Mouse (Mus musculus) left cerebral cortex, adult 18-20 months (tissue): Measurements from ENCODE around the gene Gal3st2b. TPM values are rescaled to one million over a fixed set of nuclear protein-coding genes. Genes with fewer than 3 reads are reported as not detected.
"Not testable (repeated sequence)": the region's sequence is repeated elsewhere in the genome, so short reads cannot be mapped to it uniquely, and the experiment has no call there.

ENCODE experiments used
- DNase-seq, 2 experiments: peaks; one replicate each; pipeline ENCODE4 v3.0.0; 2021 to 2022; ENCODE audit warnings: low spot score in 2 of 2, mixed read lengths in 1 of 2
- total RNA-seq, 2 experiments: library from RNA; stranded (reverse); gene quantifications; 2 replicates each; pipeline ENCODE4 v1.2.3; 2021

The Gal3st2b gene
- total RNA-seq, 2 experiments from 2014 or later: not detected

- DNase-seq: not testable (repeated sequence)
Measured at GRCm38 (mm10) chr1:93978287-93978686, 60.2 kb downstream of the Gal3st2b start.

- not testable (repeated sequence) for DNase-seq
Measured at GRCm38 (mm10) chr1:93980932-93981331, 62.8 kb downstream of the Gal3st2b start.

- no peak for DNase-seq
Measured at GRCm38 (mm10) chr1:93986167-93986566, 68.1 kb downstream of the Gal3st2b start.

DNA sequence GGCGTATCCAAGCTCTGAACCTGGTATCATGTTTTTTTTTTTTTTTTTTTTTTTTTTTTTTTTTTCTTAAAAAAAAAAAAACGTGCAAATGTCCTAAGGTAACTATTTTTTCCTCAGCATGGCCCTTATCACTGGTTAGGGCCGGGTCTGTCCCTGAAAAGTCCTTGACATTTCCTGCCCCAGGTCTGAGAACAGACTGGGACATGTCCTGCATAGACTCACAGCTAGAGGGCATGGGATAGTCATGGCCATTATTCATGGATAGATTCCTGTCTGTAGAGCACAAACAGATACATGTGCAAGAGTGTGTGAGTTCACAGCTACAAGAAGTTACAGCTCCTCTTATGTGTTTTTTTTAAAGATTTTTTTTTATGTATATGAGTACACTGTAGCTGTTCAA is 70.7 kb downstream of the Gal3st2b start:
- DNase-seq: no peak

- DNase-seq: not testable (repeated sequence)
Measured at GRCm38 (mm10) chr1:93990209-93990608, 72.1 kb downstream of the Gal3st2b start, which contains the start of gene Gal3st2c. TSS of gene Gal3st2c (plus strand) at chr1:93990509.

DNA sequence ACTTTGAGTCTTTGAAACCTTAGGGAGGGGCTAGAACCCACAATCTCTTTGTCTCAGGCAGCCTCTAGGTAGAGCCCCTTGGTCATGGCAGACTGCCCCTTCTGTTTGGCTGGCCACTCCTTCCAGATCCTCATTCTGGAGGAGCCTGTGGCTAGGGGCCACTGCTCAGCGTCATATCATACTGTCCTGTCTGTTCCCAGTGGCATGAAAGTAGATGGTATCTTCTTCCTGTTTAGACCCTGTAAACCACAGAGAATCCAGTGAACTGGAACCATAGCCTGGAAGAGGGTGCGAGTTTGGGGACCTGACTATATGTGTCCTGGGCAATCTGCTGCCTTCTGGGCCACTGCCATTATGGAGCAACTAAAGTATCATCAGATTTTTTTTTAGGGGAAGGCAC is 73.0 kb downstream of the Gal3st2b start:
- not testable (repeated sequence) for DNase-seq

GRCm38 (mm10) chr1:93991491-93991890 is 73.4 kb downstream of the Gal3st2b start:
- DNase-seq: not testable (repeated sequence)

Other genes starting within 250 kb of the Gal3st2b start
- gene Bok, start 232.7 kb upstream of the Gal3st2b start, total RNA-seq: 10 to 100 TPM; 32.2 to 42.8 TPM
- 10 to 100 TPM; 79.0 to 85.3 TPM for gene Atg4b, start 166.8 kb upstream of the Gal3st2b start, total RNA-seq
- gene Thap4, start 163.4 kb upstream of the Gal3st2b start, total RNA-seq: 10 to 100 TPM; 43.5 to 44.2 TPM
- gene Dtymk, start 116.4 kb upstream of the Gal3st2b start, total RNA-seq: 10 to 100 TPM; 51.1 to 51.7 TPM
- 10 to 100 TPM; 16.0 TPM for gene Ing5, start 114.3 kb upstream of the Gal3st2b start, total RNA-seq
- 10 to 100 TPM; 11.7 to 13.4 TPM for gene D2hgdh, start 93.4 kb upstream of the Gal3st2b start, total RNA-seq
- under 1 TPM in 1 of 2 experiments, not detected in 1; 0.12 TPM for gene Gal3st2, start 57.0 kb upstream of the Gal3st2b start, total RNA-seq
- under 1 TPM; 0.02 to 0.07 TPM for gene Gal3st2c, start 72.2 kb downstream of the Gal3st2b start, total RNA-seq
- gene Neu4, start 102.1 kb downstream of the Gal3st2b start, total RNA-seq: 1 to 10 TPM; 4.4 to 4.8 TPM
- gene Pdcd1, start 134.2 kb downstream of the Gal3st2b start, total RNA-seq: under 1 TPM in 1 of 2 experiments, not detected in 1; 0.16 TPM